Mouse (Mus musculus) G1E-ER4 (cell line): ENCODE data around the gene Krtap12-1. TPM values are rescaled to one million over a fixed set of nuclear protein-coding genes. Genes with fewer than 3 reads are reported as not detected.
"Not testable (repeated sequence)": the region's sequence is repeated elsewhere in the genome, so short reads cannot be mapped to it uniquely, and the experiment has no call there.

ENCODE experiments used
- GATA1 ChIP-seq: IDR thresholded peaks from one replicate; pipeline ENCODE4 v1.8.0; 2012; ENCODE audit warnings: low read length, inconsistent platforms
- polyA plus RNA-seq: library from polyadenylated mRNA; stranded (reverse); fragments of >175 nt; gene quantifications from 2 replicates; pipeline ENCODE4 v1.2.3, GENCODE M21; 2012

Krtap12-1 gene
- polyA plus RNA-seq, 1 experiment, result not detected

- no peak for TF ChIP-seq GATA1
Measured at GRCm38 (mm10) chr10:77728280-77728679, 7.9 kb downstream of the Krtap12-1 start.

- TF ChIP-seq GATA1, result no peak
Measured at GRCm38 (mm10) chr10:77729241-77729640, 8.8 kb downstream of the Krtap12-1 start.

- TF ChIP-seq GATA1, result no peak
Measured at GRCm38 (mm10) chr10:77735928-77736327, 15.5 kb downstream of the Krtap12-1 start.

GRCm38 (mm10) chr10:77738929-77739328, 18.5 kb downstream of the Krtap12-1 start:
- no peak for TF ChIP-seq GATA1

- TF ChIP-seq GATA1, result not testable (repeated sequence)
Measured at GRCm38 (mm10) chr10:77741924-77742688, 21.7 kb downstream of the Krtap12-1 start, which contains the start of gene Gm18596. Gm18596 (minus strand) TSS chr10:77742638.

- not testable (repeated sequence) for TF ChIP-seq GATA1
Measured at GRCm38 (mm10) chr10:77751254-77751653, 30.9 kb downstream of the Krtap12-1 start, which contains the start of gene Gm9736. Gm9736 (minus strand) TSS chr10:77751354.

- TF ChIP-seq GATA1, result no peak
Measured at GRCm38 (mm10) chr10:77753448-77753847, 33.0 kb downstream of the Krtap12-1 start.

- TF ChIP-seq GATA1, result not testable (repeated sequence)
Measured at GRCm38 (mm10) chr10:77759582-77759981, 39.2 kb downstream of the Krtap12-1 start, which contains the start of gene Gm3233. Gm3233 (minus strand) TSS chr10:77759682.

- TF ChIP-seq GATA1, result no peak
Measured at GRCm38 (mm10) chr10:77769727-77770126, 49.3 kb downstream of the Krtap12-1 start.

Other genes with a start within 250 kb of the Krtap12-1 start
- gene Fam207a, start 204.8 kb upstream of the Krtap12-1 start, polyA plus RNA-seq, result 128 and 179 TPM in 2 replicates
- gene Itgb2, start 190.3 kb upstream of the Krtap12-1 start, polyA plus RNA-seq, result 0.90 and 3.8 TPM in 2 replicates
- 101 and 130 TPM in 2 replicates for gene Pttg1ip, start 138.9 kb upstream of the Krtap12-1 start, polyA plus RNA-seq
- 166 and 172 TPM in 2 replicates for gene Sumo3, start 114.5 kb upstream of the Krtap12-1 start, polyA plus RNA-seq
- 0.54 TPM in 1 of 2 replicates, not detected in the other for gene Gm49325, start 114.4 kb upstream of the Krtap12-1 start, polyA plus RNA-seq
- 30.8 and 39.8 TPM in 2 replicates for gene Ube2g2, start 98.3 kb upstream of the Krtap12-1 start, polyA plus RNA-seq
- gene Tspear, start 34.0 kb upstream of the Krtap12-1 start, polyA plus RNA-seq, result not detected in 2 replicates
- gene Gm19402, start 29.8 kb upstream of the Krtap12-1 start, polyA plus RNA-seq, result not detected in 2 replicates
- not detected in 2 replicates for gene Gm9508, start 23.4 kb upstream of the Krtap12-1 start, polyA plus RNA-seq
- not detected in 2 replicates for gene Gm10272, start 14.0 kb upstream of the Krtap12-1 start, polyA plus RNA-seq
- gene Gm10024, start 9.1 kb upstream of the Krtap12-1 start, polyA plus RNA-seq, result not detected in 2 replicates
- not detected in 2 replicates for gene Gm10142, start 4.8 kb upstream of the Krtap12-1 start, polyA plus RNA-seq
- gene Gm10100, start 5.9 kb downstream of the Krtap12-1 start, polyA plus RNA-seq, result not detected in 2 replicates
- gene Gm18596, start 22.0 kb downstream of the Krtap12-1 start, polyA plus RNA-seq, result not detected in 2 replicates
- not detected in 2 replicates for gene Gm9736, start 30.8 kb downstream of the Krtap12-1 start, polyA plus RNA-seq
- gene Gm3233, start 39.1 kb downstream of the Krtap12-1 start, polyA plus RNA-seq, result not detected in 2 replicates
- not detected in 2 replicates for gene Gm3238, start 50.7 kb downstream of the Krtap12-1 start, polyA plus RNA-seq
- gene Gm7138, start 56.3 kb downstream of the Krtap12-1 start, polyA plus RNA-seq, result not detected in 2 replicates
- not detected in 2 replicates for gene Gm3250, start 61.9 kb downstream of the Krtap12-1 start, polyA plus RNA-seq
- not detected in 2 replicates for gene Gm7137, start 67.6 kb downstream of the Krtap12-1 start, polyA plus RNA-seq
- gene Gm9639, start 74.5 kb downstream of the Krtap12-1 start, polyA plus RNA-seq, result not detected in 2 replicates
- gene Gm19668, start 78.5 kb downstream of the Krtap12-1 start, polyA plus RNA-seq, result not detected in 2 replicates
- gene Gm9507, start 91.2 kb downstream of the Krtap12-1 start, polyA plus RNA-seq, result not detected in 2 replicates
- not detected in 2 replicates for gene Gm2696, start 94.1 kb downstream of the Krtap12-1 start, polyA plus RNA-seq
- gene Krtap10-4, start 106.5 kb downstream of the Krtap12-1 start, polyA plus RNA-seq, result not detected in 2 replicates
- not detected in 2 replicates for gene Krtap10-10, start 115.3 kb downstream of the Krtap12-1 start, polyA plus RNA-seq
- not detected in 2 replicates for gene Gm36176, start 126.2 kb downstream of the Krtap12-1 start, polyA plus RNA-seq
- not detected in 2 replicates for gene Gm10318, start 132.3 kb downstream of the Krtap12-1 start, polyA plus RNA-seq
- gene Gm3285, start 141.4 kb downstream of the Krtap12-1 start, polyA plus RNA-seq, result not detected in 2 replicates
- not detected in 2 replicates for gene Lrrc3, start 181.9 kb downstream of the Krtap12-1 start, polyA plus RNA-seq
- not detected in 2 replicates for gene Trpm2, start 250.0 kb downstream of the Krtap12-1 start, polyA plus RNA-seq